Mouse (Mus musculus) colon, adult 2 months (tissue): ENCODE measurements around the gene Amer1. TPM values are rescaled to one million over a fixed set of nuclear protein-coding genes. Genes with fewer than 3 reads are reported as not detected.

Experiments used
- polyA plus RNA-seq: library from polyadenylated mRNA; depleted of rRNA; stranded (reverse); fragments of >200 nt; gene quantifications from 2 replicates; pipeline ENCODE4 v1.2.3, GENCODE M21; 2012; rRNA removed

Amer1 gene
- polyA plus RNA-seq, result 1.2 and 1.4 TPM in 2 replicates

GRCm38 (mm10) chrX:95444776-95445111, at the start of gene Amer1:
Amer1 (minus strand) TSS chrX:95444872.

Other genes starting within 250 kb of the Amer1 start
- gene Arhgef9, start 248.0 kb downstream of the Amer1 start, polyA plus RNA-seq, result 1.8 and 2.2 TPM in 2 replicates
- gene Asb12, start 113.1 kb upstream of the Amer1 start, polyA plus RNA-seq, result not detected in 2 replicates
- not detected in 2 replicates for gene Pfn5, start 113.2 kb upstream of the Amer1 start, polyA plus RNA-seq
- gene Zc4h2, start 213.6 kb upstream of the Amer1 start, polyA plus RNA-seq, result 0.44 and 0.65 TPM in 2 replicates